ENCODE assay signal across 7 mouse cellular contexts in genomic region chr16:17222197-17222596, GRCm38 (mm10). TPM values are rescaled to one million over a fixed set of nuclear protein-coding genes. Genes with fewer than 3 reads are reported as not detected.
DNase-seq lines count a peak whose midpoint lies in the region; ATAC-seq and TF ChIP-seq lines count a peak whose summit lies in the region.

No protein-coding gene starts in this region.

- peak; percentile 100 for ATAC-seq in embryonic facial prominence, embryonic 14.5 days (ENCODE audit: low read depth)
- peak; percentile 100 for ATAC-seq in midbrain, embryonic 12.5 days (ENCODE audit: low FRiP score, low read depth)

- H3K36me3 ChIP-seq in embryonic facial prominence, embryonic 14.5 days (ENCODE audit: control insufficient read depth, insufficient read depth, low read length) = no peaks in the 10 kb centered on the region
- H3K36me3 ChIP-seq in kidney, adult 2 months (ENCODE audit: control insufficient read depth, insufficient read depth, low read length) = no peaks in the 10 kb centered on the region
- H3K36me3 ChIP-seq in limb, embryonic 10.5 days = no peaks in the 10 kb centered on the region
- no peaks in the 10 kb centered on the region for H3K36me3 ChIP-seq in midbrain, embryonic 12.5 days

- no peaks in the 10 kb centered on the region for H3K9me3 ChIP-seq in embryonic facial prominence, embryonic 14.5 days (ENCODE audit: control insufficient read depth, low read length)
- no peaks in the 10 kb centered on the region for H3K9me3 ChIP-seq in limb, embryonic 10.5 days (replicated peaks)
- no peaks in the 10 kb centered on the region for H3K9me3 ChIP-seq in midbrain, embryonic 12.5 days

- no peak overlapping the region for H3K27ac ChIP-seq in embryonic facial prominence, embryonic 14.5 days (replicated peaks; ENCODE audit: low read depth, low read length)
- no peak overlapping the region for H3K27ac ChIP-seq in kidney, adult 2 months (ENCODE audit: insufficient read depth, low read depth, low read length)
- no peak overlapping the region for H3K27ac ChIP-seq in limb, embryonic 10.5 days
- no peak overlapping the region for H3K27ac ChIP-seq in midbrain, embryonic 12.5 days (replicated peaks)

- 41% methylated on average over 25 of the region's 25 CpGs for WGBS in embryonic facial prominence, embryonic 14.5 days
- WGBS in kidney, adult 2 months = 33% methylated on average over 25 of the region's 25 CpGs
- WGBS in limb, embryonic 10.5 days = 31% methylated on average over 25 of the region's 25 CpGs
- 34% methylated on average over 25 of the region's 25 CpGs for WGBS in midbrain, embryonic 12.5 days

- no peak overlapping the region for H3K4me2 ChIP-seq in embryonic facial prominence, embryonic 14.5 days (ENCODE audit: low read depth, low read length)
- no peak overlapping the region for H3K4me2 ChIP-seq in midbrain, embryonic 12.5 days (replicated peaks)

- TF ChIP-seq POLR2A in kidney, adult 2 months (IDR thresholded peaks at IDR 0.05; ENCODE audit: low read depth, low read length) = no peak

- no peak for TF ChIP-seq CTCF in kidney, adult 2 months (conservative IDR thresholded peaks at IDR 0.05; ENCODE audit: insufficient read depth, insufficient read length, low read depth, low read length)

- no peaks in the 10 kb centered on the region for H3K27me3 ChIP-seq in embryonic facial prominence, embryonic 14.5 days (replicated peaks; ENCODE audit: control insufficient read depth, insufficient read depth, low read length)
- no peaks in the 10 kb centered on the region for H3K27me3 ChIP-seq in kidney, adult 2 months (replicated peaks; ENCODE audit: control insufficient read depth, insufficient read depth, low read length)
- 0 out of 2 replicates have a peak, but pooled peaks cover 4% of the 10 kb centered on the region for H3K27me3 ChIP-seq in limb, embryonic 10.5 days (ENCODE audit: low read depth, poor library complexity, severe bottlenecking)
- H3K27me3 ChIP-seq in midbrain, embryonic 12.5 days = no peaks in the 10 kb centered on the region

- peak; percentile 100 for DNase-seq in adrenal gland, postnatal 10 days
- peak; percentile 89 for DNase-seq in embryonic facial prominence, embryonic 14.5 days (ENCODE audit: low spot score)
- peak; percentile 83 to 87 for DNase-seq in heart, adult 9 months (ENCODE audit: low spot score in 2 of 2)
- DNase-seq in kidney, adult 2 months = peak; percentile 88
- DNase-seq in limb, embryonic 10.5 days (ENCODE audit: low spot score) = peak; percentile 98
- peak; percentile 86 for DNase-seq in spleen, adult 12 weeks (ENCODE audit: low spot score)

- no peaks in the 10 kb centered on the region for H3K4me1 ChIP-seq in embryonic facial prominence, embryonic 14.5 days (ENCODE audit: control insufficient read depth, insufficient read depth, low read length)
- no peaks in the 10 kb centered on the region for H3K4me1 ChIP-seq in kidney, adult 2 months (ENCODE audit: control insufficient read depth, insufficient read depth, low read length)
- peaks cover 12% of the 10 kb centered on the region for H3K4me1 ChIP-seq in limb, embryonic 10.5 days
- H3K4me1 ChIP-seq in midbrain, embryonic 12.5 days = no peaks in the 10 kb centered on the region

- H3K4me3 ChIP-seq in embryonic facial prominence, embryonic 14.5 days (ENCODE audit: low read depth, low read length) = no peak overlapping the region
- H3K4me3 ChIP-seq in kidney, adult 2 months (ENCODE audit: insufficient read depth, low read depth, low read length) = no peak overlapping the region
- H3K4me3 ChIP-seq in limb, embryonic 10.5 days = no peak overlapping the region
- H3K4me3 ChIP-seq in midbrain, embryonic 12.5 days = no peak overlapping the region

- H3K9ac ChIP-seq in embryonic facial prominence, embryonic 14.5 days (ENCODE audit: low read depth, low read length) = no peak overlapping the region
- H3K9ac ChIP-seq in midbrain, embryonic 12.5 days (replicated peaks) = no peak overlapping the region

RNA-seq across cellular contexts. Expression of gene Hic2, which starts 11.2 kb away (rescaled TPM):
- 1 to 10 TPM; 3.2 to 3.3 TPM for total RNA-seq in adrenal gland, postnatal 10 days (2021)
- 3.0 and 3.5 TPM in 2 replicates for polyA plus RNA-seq in embryonic facial prominence, embryonic 14.5 days (2014; fragmentation: Nextera tagmentation; extraction: Ambion mirVana)
- 1.5 and 1.8 TPM in 2 replicates for polyA plus RNA-seq in kidney, adult 2 months (2012; rRNA removed)
- polyA plus RNA-seq in limb, embryonic 10.5 days (2016; fragmentation: Nextera tagmentation; extraction: Ambion mirVana) = 16.8 and 19.3 TPM in 2 replicates
- polyA plus RNA-seq in midbrain, embryonic 12.5 days (2016; fragmentation: Nextera tagmentation; extraction: Ambion mirVana) = 15.3 and 18.6 TPM in 2 replicates

RNA-seq across cellular contexts. Expression of gene Rimbp3, which starts 13.8 kb away (rescaled TPM):
- total RNA-seq in adrenal gland, postnatal 10 days (2021) = under 1 TPM in 1 of 2 experiments, not detected in 1; 0.06 TPM
- 0.17 and 0.34 TPM in 2 replicates for polyA plus RNA-seq in embryonic facial prominence, embryonic 14.5 days (2014; fragmentation: Nextera tagmentation; extraction: Ambion mirVana)
- polyA plus RNA-seq in kidney, adult 2 months (2012; rRNA removed) = 0.05 and 0.08 TPM in 2 replicates
- 0.18 and 0.49 TPM in 2 replicates for polyA plus RNA-seq in limb, embryonic 10.5 days (2016; fragmentation: Nextera tagmentation; extraction: Ambion mirVana)
- polyA plus RNA-seq in midbrain, embryonic 12.5 days (2016; fragmentation: Nextera tagmentation; extraction: Ambion mirVana) = 2.3 TPM in 2 replicates

RNA-seq across cellular contexts. Expression of gene Ube2l3, which starts 19.7 kb away (rescaled TPM):
- 100 to 1,000 TPM; 163 to 176 TPM for total RNA-seq in adrenal gland, postnatal 10 days (2021)
- polyA plus RNA-seq in embryonic facial prominence, embryonic 14.5 days (2014; fragmentation: Nextera tagmentation; extraction: Ambion mirVana) = 301 and 303 TPM in 2 replicates
- 64.6 and 73.6 TPM in 2 replicates for polyA plus RNA-seq in kidney, adult 2 months (2012; rRNA removed)
- 432 and 433 TPM in 2 replicates for polyA plus RNA-seq in limb, embryonic 10.5 days (2016; fragmentation: Nextera tagmentation; extraction: Ambion mirVana)
- 371 TPM in 2 replicates for polyA plus RNA-seq in midbrain, embryonic 12.5 days (2016; fragmentation: Nextera tagmentation; extraction: Ambion mirVana)

RNA-seq across cellular contexts. Expression of gene Tmem191c, which starts 53.7 kb away (rescaled TPM):
- total RNA-seq in adrenal gland, postnatal 10 days (2021) = 10 to 100 TPM in 1 of 2 experiments, 1 to 10 TPM in 1; 6.2 to 11.9 TPM
- polyA plus RNA-seq in embryonic facial prominence, embryonic 14.5 days (2014; fragmentation: Nextera tagmentation; extraction: Ambion mirVana) = 6.2 and 10.0 TPM in 2 replicates
- polyA plus RNA-seq in kidney, adult 2 months (2012; rRNA removed) = 7.7 and 8.0 TPM in 2 replicates
- polyA plus RNA-seq in limb, embryonic 10.5 days (2016; fragmentation: Nextera tagmentation; extraction: Ambion mirVana) = 4.7 and 9.1 TPM in 2 replicates
- 18.4 and 22.8 TPM in 2 replicates for polyA plus RNA-seq in midbrain, embryonic 12.5 days (2016; fragmentation: Nextera tagmentation; extraction: Ambion mirVana)
